Mouse (Mus musculus) CH12.LX (cell line): ENCODE measurements around the gene Mpp2. TPM values are rescaled to one million over a fixed set of nuclear protein-coding genes. Genes with fewer than 3 reads are reported as not detected.

ENCODE experiments used
- DNase-seq: peaks from one replicate; pipeline ENCODE4 v3.0.0-alpha.2; 2013; ENCODE audit errors: extremely low read depth
- H3K27ac ChIP-seq: 2 replicates; pipeline ENCODE4 v1.5.1; 2012; ENCODE audit warnings: low read depth, mild to moderate bottlenecking, control low read depth, moderate library complexity; ENCODE audit not compliant: insufficient read depth
- H3K27me3 ChIP-seq: replicated peaks from 2 replicates; pipeline ENCODE3; 2012; ENCODE audit warnings: inconsistent platforms
- H3K36me3 ChIP-seq, 2 experiments: replicated peaks in 1 of 2; 2 replicates each; pipeline versions ENCODE3 to v1.6.1; 2012; ENCODE audit warnings: inconsistent platforms in 1 of 2, low read length in 1 of 2, mild to moderate bottlenecking in 1 of 2, mixed read lengths in 1 of 2, moderate library complexity in 1 of 2; ENCODE audit not compliant: control insufficient read depth in 1 of 2, insufficient read depth in 1 of 2
- H3K4me1 ChIP-seq, 2 experiments: 2 replicates each; pipeline ENCODE4 v1.6.1; 2012; ENCODE audit warnings: inconsistent platforms in 1 of 2, moderate library complexity in 1 of 2; ENCODE audit not compliant: insufficient read depth in 2 of 2, control insufficient read depth in 1 of 2
- H3K4me2 ChIP-seq: 2 replicates; pipeline ENCODE4 v1.6.1; 2012; ENCODE audit warnings: low read depth, mild to moderate bottlenecking, control low read depth; ENCODE audit not compliant: poor library complexity, insufficient read depth, severe bottlenecking
- H3K4me3 ChIP-seq, 3 experiments: fragments of 150-350 bp in 1 of 3; sonication (generic) in 1 of 3; replicated peaks in 1 of 3; 2 replicates each; pipeline versions ENCODE3 to v1.5.1; 2011 to 2012; ENCODE audit warnings: low read depth in 2 of 3, low read length in 2 of 3, mild to moderate bottlenecking in 2 of 3, moderate library complexity in 2 of 3, control low read depth in 1 of 3, improper control_type of control experiment in 1 of 3, inconsistent platforms in 1 of 3, mixed read lengths in 1 of 3; ENCODE audit not compliant: poor library complexity in 1 of 3
- H3K79me2 ChIP-seq: replicated peaks from 2 replicates; pipeline ENCODE4 v1.6.1; 2012; ENCODE audit warnings: mild to moderate bottlenecking, moderate library complexity; ENCODE audit not compliant: control insufficient read depth, poor library complexity, insufficient read depth, severe bottlenecking; ENCODE audit errors: extremely low read depth
- H3K9ac ChIP-seq: 2 replicates; pipeline ENCODE4 v1.6.1; 2012; ENCODE audit warnings: low read depth, mild to moderate bottlenecking, control low read depth, moderate library complexity; ENCODE audit not compliant: insufficient read depth
- H3K9me3 ChIP-seq: replicated peaks from 2 replicates; pipeline ENCODE3; 2012; ENCODE audit warnings: low read length, inconsistent platforms, mixed read lengths
- CHD1 ChIP-seq: IDR thresholded peaks from 2 replicates; pipeline ENCODE4 v1.6.1; 2012; ENCODE audit warnings: low read depth, low read length, improper control_type of control experiment, inconsistent platforms
- E2F4 ChIP-seq: IDR thresholded peaks from 2 replicates; pipeline ENCODE4 v1.6.1; 2011; ENCODE audit warnings: low read depth, low read length, improper control_type of control experiment; ENCODE audit not compliant: insufficient replicate concordance
- ELF1 ChIP-seq: IDR thresholded peaks from 2 replicates; pipeline ENCODE4 v1.6.1; 2014; ENCODE audit warnings: low read depth, mild to moderate bottlenecking, inconsistent platforms, low read length, improper control_type of control experiment
- EP300 ChIP-seq: IDR thresholded peaks from 2 replicates; pipeline ENCODE4 v1.6.1; 2011; ENCODE audit warnings: low read length, improper control_type of control experiment
- HCFC1 ChIP-seq: IDR thresholded peaks from 2 replicates; pipeline ENCODE4 v1.6.1; 2012; ENCODE audit warnings: low read depth, mild to moderate bottlenecking, inconsistent platforms, low read length, improper control_type of control experiment
- IRF4 ChIP-seq: IDR thresholded peaks from 2 replicates; pipeline ENCODE4 v1.6.1; 2014; ENCODE audit warnings: low read depth, mild to moderate bottlenecking, inconsistent platforms, low read length, improper control_type of control experiment
- MAX ChIP-seq: IDR thresholded peaks from 2 replicates; pipeline ENCODE4 v1.6.1; 2011; ENCODE audit warnings: low read length, improper control_type of control experiment
- MYC ChIP-seq: IDR thresholded peaks from 2 replicates; pipeline ENCODE4 v1.6.1; 2011; ENCODE audit warnings: low read depth, mild to moderate bottlenecking, improper control_type of control experiment, low read length
- NRF1 ChIP-seq: IDR thresholded peaks from 2 replicates; pipeline ENCODE4 v1.6.1; 2014; ENCODE audit warnings: low read depth, mild to moderate bottlenecking, inconsistent platforms, low read length, improper control_type of control experiment, moderate library complexity
- PAX5 ChIP-seq: IDR thresholded peaks from 2 replicates; pipeline ENCODE4 v1.6.1; 2012; ENCODE audit warnings: low read length, inconsistent platforms, mixed read lengths
- POLR2A ChIP-seq: IDR thresholded peaks from 2 replicates; pipeline ENCODE4 v1.6.1; 2011; ENCODE audit warnings: low read depth, mild to moderate bottlenecking, improper control_type of control experiment, low read length
- POLR2AphosphoS2 ChIP-seq: IDR thresholded peaks from 2 replicates; pipeline ENCODE4 v1.6.1; 2011; ENCODE audit warnings: low read depth, low read length, improper control_type of control experiment
- SIN3A ChIP-seq: IDR thresholded peaks from 2 replicates; pipeline ENCODE4 v1.6.1; 2012; ENCODE audit warnings: low read length, improper control_type of control experiment, inconsistent platforms
- SMC3 ChIP-seq: IDR thresholded peaks from 2 replicates; pipeline ENCODE4 v1.6.1; 2011; ENCODE audit warnings: low read depth, low read length, improper control_type of control experiment
- TBP ChIP-seq: conservative IDR thresholded peaks from 2 replicates; pipeline ENCODE4 v1.6.1; 2011; ENCODE audit warnings: low read depth, low read length, improper control_type of control experiment
- USF1 ChIP-seq: IDR thresholded peaks from 2 replicates; pipeline ENCODE4 v1.6.1; 2014; ENCODE audit warnings: low read depth, mild to moderate bottlenecking, inconsistent platforms, low read length, improper control_type of control experiment
- USF2 ChIP-seq: conservative IDR thresholded peaks from 2 replicates; pipeline ENCODE4 v1.6.1; 2011; ENCODE audit warnings: low read depth, low read length, improper control_type of control experiment
- ZMIZ1 ChIP-seq: IDR thresholded peaks from 2 replicates; pipeline ENCODE4 v1.6.1; 2012; ENCODE audit warnings: low read depth, mild to moderate bottlenecking, inconsistent platforms, low read length, improper control_type of control experiment
- dilution Hi-C: fragments of 300-500 bp; cut with MboI; formaldehyde crosslinking; loops from 2 replicates; pipeline ENCODE4 v1.14.3; 2020; ENCODE audit warnings: low sequenced_read_pairs; ENCODE audit not compliant: extremely low pct_unique_long_range_greater_than_20kb, extremely low pct_ligation_motif_present
- in situ Hi-C: fragments of 300-500 bp; cut with MboI; formaldehyde crosslinking; loops from 3 replicates; pipeline ENCODE4 v1.14.3; 2019; ENCODE audit warnings: low sequenced_read_pairs, low pct_ligation_motif_present, low pct_unique_long_range_greater_than_20kb, mixed read lengths
- polyA plus RNA-seq: library from polyadenylated mRNA; unstranded; fragments of >175 nt; gene quantifications from 2 replicates; pipeline ENCODE4 v1.2.1, GENCODE M21; 2012; ENCODE audit warnings: low read depth; ENCODE audit not compliant: insufficient read length
- total RNA-seq, 2 experiments: library from RNA; depleted of rRNA; stranded (reverse); fragments of 300-350 nt in 1 of 2; fragments of >200 nt in 1 of 2; gene quantifications; 2 replicates each; pipeline ENCODE4 v1.2.3; 2012 to 2014

Gene Mpp2
- total and polyA plus RNA-seq, 3 experiments: 0.35 to 3.1 (median 0.83) TPM

- H3K79me2 ChIP-seq: no peaks in the 10 kb centered on the region
- dilution Hi-C loops (no loop called here), in situ Hi-C loops (no loop called here)
- peak overlapping the region; percentile 81 for H3K4me2 ChIP-seq
- H3K36me3 ChIP-seq: no peaks in the 10 kb centered on the region
- peak overlapping the region; percentile 4; the same call in 1 of the 2 replicates for H3K9ac ChIP-seq
- H3K27ac ChIP-seq: no peak overlapping the region
- peaks cover 0 to 2% of the 10 kb centered on the region in 2 experiments; a peak in 2 of 4 replicates for H3K4me1 ChIP-seq
- TF ChIP-seq CHD1 (no peak), POLR2A (peak; percentile 35; the same call in 1 of the 2 replicates)
- H3K9me3 ChIP-seq: no peaks in the 10 kb centered on the region
- H3K4me3 ChIP-seq: peak overlapping the region in 1 of 3 experiments; percentile 58
- DNase-seq: no peak
- peaks cover 84% of the 10 kb centered on the region for H3K27me3 ChIP-seq
Measured at GRCm38 (mm10) chr11:102026694-102027360, 61.5 kb downstream of the Mpp2 start.

GRCm38 (mm10) chr11:102025991-102026660, 62.2 kb downstream of the Mpp2 start:
- Histone ChIP-seq H3K4me3 (peak overlapping the region in 1 of 3 experiments; percentile 58), H3K27ac (no peak overlapping the region), H3K79me2 (no peaks in the 10 kb centered on the region), H3K27me3 (peaks cover 84% of the 10 kb centered on the region), H3K9me3 (no peaks in the 10 kb centered on the region), H3K4me2 (peak overlapping the region; percentile 81), H3K9ac (peak overlapping the region; percentile 4; the same call in 1 of the 2 replicates), H3K4me1 (peaks cover 0 to 2% of the 10 kb centered on the region in 2 experiments; a peak in 2 of 4 replicates), H3K36me3 (no peaks in the 10 kb centered on the region)
- DNase-seq: no peak
- dilution Hi-C loops: no loop called here
- in situ Hi-C loops: no loop called here
- TF ChIP-seq EP300: no peak
- TF ChIP-seq ELF1: no peak
- TF ChIP-seq SMC3: no peak
- no peak for TF ChIP-seq E2F4
- no peak for TF ChIP-seq ZMIZ1
- no peak for TF ChIP-seq SIN3A
- TF ChIP-seq MYC: peak; percentile 52
- TF ChIP-seq USF1: no peak
- peak; percentile 43; the same call in 1 of the 2 replicates for TF ChIP-seq MAX
- TF ChIP-seq CHD1: no peak
- no peak for TF ChIP-seq IRF4
- no peak for TF ChIP-seq TBP
- TF ChIP-seq USF2: no peak
- no peak for TF ChIP-seq PAX5
- no peak for TF ChIP-seq HCFC1
- TF ChIP-seq POLR2AphosphoS2: no peak
- no peak for TF ChIP-seq NRF1
